Mouse (Mus musculus) layer of hippocampus, postnatal 14 days (tissue): ENCODE measurements at regions not wholly inside any gene's neighbourhood (a gene's known extent, or its start where the extent isn't known, plus 50 kb on each side); places are given as distances from the start of the nearest gene placed in this dataset.
A peak's percentile ranks its signal among the peaks of the same experiment; 100 is the strongest.

ENCODE experiments used
- DNase-seq, 2 experiments: peaks; one replicate each; pipeline ENCODE4 v3.0.0; 2021 to 2022; ENCODE audit warnings: low spot score in 2 of 2, mixed read lengths in 1 of 2

DNA sequence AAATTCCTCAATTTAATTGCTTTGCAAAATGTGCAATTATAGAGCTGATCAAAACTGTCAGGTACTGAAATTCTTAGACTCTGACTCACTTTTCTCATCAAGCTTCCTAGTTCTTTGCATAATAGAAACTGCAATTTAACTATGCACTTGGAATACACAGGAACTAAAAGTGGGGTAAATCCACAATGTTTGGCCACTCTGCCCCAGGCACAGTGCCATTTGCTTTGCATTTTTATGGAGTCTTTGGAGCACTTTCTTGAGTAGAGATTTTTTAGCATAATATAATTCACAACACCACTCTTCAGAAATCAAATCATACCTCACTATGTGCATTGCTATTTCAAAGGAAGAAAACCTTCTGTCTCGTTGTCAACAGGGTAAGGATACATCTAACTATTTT is 414.5 kb upstream of the A730009L09Rik start:
- DNase-seq: peak in 1 of 2 experiments; percentile 20

DNA sequence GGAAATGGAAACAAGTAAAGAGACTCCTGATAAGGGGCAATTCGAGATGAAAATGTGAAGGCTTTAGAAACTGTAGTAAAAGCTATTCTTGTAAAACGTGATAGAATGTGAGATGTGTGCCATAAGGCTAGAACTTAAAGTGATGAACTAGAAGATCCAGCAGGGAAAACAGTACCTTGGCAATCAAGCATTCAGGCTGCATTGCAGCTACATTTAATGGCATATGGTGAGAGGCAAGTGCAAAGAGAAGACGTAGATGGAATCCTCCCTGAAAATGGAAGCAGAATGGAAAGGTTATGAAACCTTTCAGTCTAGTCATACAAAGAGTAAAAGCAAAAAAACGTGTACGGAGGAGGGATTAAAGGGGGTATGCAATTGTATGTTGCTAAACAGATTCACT is 403.3 kb upstream of the A730009L09Rik start:
- no peak for DNase-seq

DNA sequence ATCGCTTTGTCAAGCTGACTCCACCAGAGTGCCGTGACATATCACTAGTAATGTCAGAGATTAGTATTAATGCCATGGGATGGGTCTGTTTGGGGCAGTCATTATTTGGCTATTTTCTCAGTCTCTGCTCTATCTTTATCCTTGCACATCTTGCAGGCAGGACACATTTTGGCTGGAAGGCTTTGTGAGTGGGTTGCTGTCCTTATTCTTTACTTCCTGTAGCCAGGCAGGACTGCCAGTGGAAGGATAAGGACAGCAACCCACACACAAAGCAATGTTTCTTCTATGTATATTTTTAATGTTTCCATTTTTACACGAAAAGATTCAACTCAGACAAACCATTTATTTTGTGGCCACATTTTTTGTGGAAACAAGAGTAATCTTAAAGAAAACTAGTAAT is 397.4 kb upstream of the A730009L09Rik start:
- no peak for DNase-seq

DNA sequence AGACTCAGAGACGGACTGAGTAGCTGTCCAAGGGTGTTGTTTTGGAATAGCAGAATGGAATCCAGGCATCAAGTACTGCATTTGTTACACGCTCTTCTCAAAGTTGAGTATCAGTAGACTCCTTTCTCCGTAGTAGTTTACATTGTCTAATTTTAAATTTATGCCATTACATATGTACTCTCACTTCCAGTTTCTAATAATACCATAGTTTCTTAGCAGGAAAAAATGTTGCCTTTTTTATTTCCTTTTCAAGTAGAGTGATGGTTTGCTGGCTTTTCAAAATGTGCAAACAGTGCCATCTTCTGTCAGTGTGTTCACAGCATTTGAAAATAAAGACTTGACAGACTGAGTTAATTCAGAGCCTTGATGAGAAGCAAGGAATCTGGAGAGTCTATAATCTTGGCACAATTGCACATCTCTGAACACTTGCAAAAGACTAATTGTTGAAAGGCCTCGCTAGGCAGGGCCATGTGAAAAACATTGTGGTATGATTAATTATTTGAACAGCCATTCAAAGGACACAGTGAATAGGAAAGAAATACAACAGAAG is 379.2 kb upstream of the A730009L09Rik start:
- peak; percentile 30 to 70 for DNase-seq

DNA sequence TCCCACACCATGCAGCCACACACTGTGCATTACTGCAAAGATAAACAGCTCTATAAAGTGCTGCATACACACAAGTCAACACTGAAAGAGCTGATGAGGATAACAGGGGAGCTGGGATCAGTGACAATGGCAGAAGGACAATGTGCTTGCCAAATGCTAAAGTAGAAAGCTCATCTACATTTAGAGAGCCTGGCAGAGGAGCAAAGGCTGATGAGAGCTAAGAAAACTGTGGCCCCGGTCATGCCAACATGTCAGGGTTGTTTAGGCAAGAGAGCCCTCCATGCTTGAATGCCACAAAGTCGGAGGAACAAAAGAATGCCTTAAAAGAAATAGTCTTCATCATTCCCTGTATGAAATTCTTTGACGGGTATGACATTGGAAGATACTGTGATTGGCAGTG is 363.0 kb upstream of the A730009L09Rik start:
- peak in 1 of 2 experiments; percentile 18 for DNase-seq

DNA sequence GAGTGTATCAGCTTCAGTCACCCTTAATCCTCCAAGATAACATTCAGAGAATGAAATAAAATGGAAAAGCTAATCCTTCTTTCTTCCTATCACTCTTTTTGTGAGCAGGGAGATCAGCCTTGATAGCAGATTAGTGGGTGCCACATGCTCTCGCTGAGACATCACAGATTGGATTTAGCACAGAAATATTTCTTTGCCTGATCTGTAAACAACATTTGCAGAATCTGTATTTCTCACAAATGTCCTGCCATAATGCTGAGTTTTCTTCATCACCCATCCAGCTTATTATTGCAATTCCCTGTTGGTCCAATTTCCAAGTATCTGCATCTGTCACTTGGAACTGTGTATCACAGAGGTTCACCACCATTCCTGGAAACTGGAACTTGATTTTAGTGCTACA is 342.8 kb upstream of the A730009L09Rik start:
- peak in 1 of 2 experiments; percentile 61 for DNase-seq
